Mouse (Mus musculus) hindbrain, embryonic 16.5 days (tissue): Measurements from ENCODE around the gene Zfp74. TPM values are rescaled to one million over a fixed set of nuclear protein-coding genes. Genes with fewer than 3 reads are reported as not detected.

ENCODE experiments used
- ATAC-seq: fragments of 200-750 bp; cut with Nextera tagmentation; 2 replicates; pipeline ENCODE4 v1.8.0; 2017; ENCODE audit warnings: moderate TSS enrichment, moderate library complexity
- H3K27ac ChIP-seq: fragments of 300-500 bp; sonication (generic); 2 replicates; pipeline ENCODE4 v1.5.1; 2014; ENCODE audit warnings: low read depth, mild to moderate bottlenecking, control low read depth, low read length, moderate library complexity
- H3K27me3 ChIP-seq: fragments of 300-500 bp; sonication (generic); replicated peaks from 2 replicates; pipeline ENCODE4 v1.6.1; 2014; ENCODE audit warnings: low read length; ENCODE audit not compliant: control insufficient read depth, insufficient read depth
- H3K36me3 ChIP-seq: fragments of 300-500 bp; sonication (generic); 2 replicates; pipeline ENCODE4 v1.6.1; 2014; ENCODE audit warnings: mild to moderate bottlenecking, low read length, moderate library complexity, mixed read lengths; ENCODE audit not compliant: control insufficient read depth, insufficient read depth
- H3K4me1 ChIP-seq: fragments of 300-500 bp; sonication (generic); 2 replicates; pipeline ENCODE4 v1.6.1; 2014; ENCODE audit warnings: low read depth, low read length; ENCODE audit not compliant: control insufficient read depth, insufficient read depth
- H3K4me2 ChIP-seq: fragments of 300-500 bp; sonication (generic); 2 replicates; pipeline ENCODE4 v1.6.1; 2014; ENCODE audit warnings: mild to moderate bottlenecking, low read length, control low read depth, moderate library complexity
- H3K4me3 ChIP-seq: fragments of 300-500 bp; sonication (generic); 2 replicates; pipeline ENCODE4 v1.5.1; 2014; ENCODE audit warnings: mild to moderate bottlenecking, low read length, control low read depth, moderate library complexity
- H3K9ac ChIP-seq: fragments of 300-500 bp; sonication (generic); 2 replicates; pipeline ENCODE4 v1.6.1; 2014; ENCODE audit warnings: low read depth, mild to moderate bottlenecking, control low read depth, low read length, moderate library complexity
- H3K9me3 ChIP-seq: fragments of 300-500 bp; sonication (generic); 2 replicates; pipeline ENCODE4 v1.6.1; 2014; ENCODE audit warnings: mild to moderate bottlenecking, low read length, moderate library complexity; ENCODE audit not compliant: control insufficient read depth
- whole genome bisulfite sequencing: fragments of 180-500 bp; shearing (Covaris S2); extraction: QIAGEN DNeasy Blood & Tissue Kit; methylation state at CpG from one replicate; pipeline ENCODE4 v1.1.7; 2014; 5-methylcytosine and 5-hydroxymethylcytosine counted together
- microRNA-seq: library from miRNA; unstranded; fragments of <30 nt; microRNA quantifications from one replicate; pipeline ENCODE4, GENCODE M21; 2017
- polyA plus RNA-seq: library from polyadenylated mRNA; unstranded; fragments of >200 nt; fragmentation: Nextera tagmentation; extraction: Ambion mirVana; gene quantifications from 2 replicates; pipeline ENCODE4 v1.2.1, GENCODE M21; 2015

Zfp74 gene
- polyA plus RNA-seq, 1 experiment from 2014 or later = 23.3 TPM

GRCm38 (mm10) chr7:29905966-29906681 lies 47.8 kb downstream of the Zfp74 start, which contains the start of gene Zfp27:
Zfp27 (minus strand) TSS chr7:29906572.
- H3K9ac ChIP-seq = peak within 1 kb of the TSS; percentile 75
- no peaks in the 10 kb centered on the region for H3K9me3 ChIP-seq
- peak within 1 kb of the TSS; percentile 68 for H3K4me2 ChIP-seq
- peak; percentile 90 for ATAC-seq
- peak within 1 kb of the TSS; percentile 67 for H3K4me3 ChIP-seq
- WGBS = under 1% methylated on average over 22 of the region's 22 CpGs
- no peaks in the 10 kb centered on the region for H3K27me3 ChIP-seq
- H3K36me3 ChIP-seq = peaks cover 17% of the 10 kb centered on the region
- H3K4me1 ChIP-seq = peaks cover 15% of the 10 kb centered on the region
- peak within 1 kb of the TSS; percentile 97 for H3K27ac ChIP-seq

- 99% methylated on average over 4 of the region's 4 CpGs for WGBS
- no peak overlapping the region for H3K4me3 ChIP-seq
- ATAC-seq = no peak
Observed at GRCm38 (mm10) chr7:29904101-29904500, 49.8 kb downstream of the Zfp74 start.

GRCm38 (mm10) chr7:29898351-29898750 lies 55.5 kb downstream of the Zfp74 start:
- Histone ChIP-seq H3K36me3 (peaks cover 80% of the 10 kb centered on the region), H3K9ac (no peak overlapping the region), H3K4me2 (no peak overlapping the region), H3K4me1 (no peaks in the 10 kb centered on the region), H3K4me3 (no peak overlapping the region), H3K9me3 (peaks cover 28% of the 10 kb centered on the region), H3K27ac (no peak overlapping the region), H3K27me3 (no peaks in the 10 kb centered on the region)
- ATAC-seq = no peak
- 99% methylated on average over 4 of the region's 4 CpGs for WGBS

More at GRCm38 (mm10) chr7:29904101-29904500, 49.8 kb downstream of the Zfp74 start:
- Histone ChIP-seq H3K4me1 (peaks cover 2% of the 10 kb centered on the region), H3K9me3 (no peaks in the 10 kb centered on the region), H3K9ac (no peak overlapping the region), H3K36me3 (peaks cover 28% of the 10 kb centered on the region), H3K4me2 (no peak overlapping the region), H3K27ac (no peak overlapping the region), H3K27me3 (no peaks in the 10 kb centered on the region)

GRCm38 (mm10) chr7:29892756-29893155 lies 61.1 kb downstream of the Zfp74 start:
- H3K27ac ChIP-seq = no peak overlapping the region
- no peak for ATAC-seq

GRCm38 (mm10) chr7:29890501-29890900 lies 63.4 kb downstream of the Zfp74 start:
- Histone ChIP-seq H3K9me3 (peaks cover 51% of the 10 kb centered on the region), H3K4me2 (no peak overlapping the region), H3K4me1 (no peaks in the 10 kb centered on the region), H3K36me3 (peaks cover 59% of the 10 kb centered on the region), H3K9ac (no peak overlapping the region), H3K4me3 (no peak overlapping the region), H3K27ac (no peak overlapping the region), H3K27me3 (no peaks in the 10 kb centered on the region)
- 97% methylated on average over 7 of the region's 7 CpGs for WGBS
- ATAC-seq = no peak

More at GRCm38 (mm10) chr7:29892756-29893155, 61.1 kb downstream of the Zfp74 start:
- Histone ChIP-seq H3K36me3 (peaks cover 81% of the 10 kb centered on the region), H3K4me3 (no peak overlapping the region), H3K9ac (no peak overlapping the region), H3K27me3 (no peaks in the 10 kb centered on the region), H3K4me1 (no peaks in the 10 kb centered on the region), H3K9me3 (peaks cover 42% of the 10 kb centered on the region), H3K4me2 (no peak overlapping the region)
- WGBS = 98% methylated on average over 4 of the region's 4 CpGs

- no peak overlapping the region for H3K9ac ChIP-seq
- H3K9me3 ChIP-seq = peaks cover 11% of the 10 kb centered on the region
- no peak overlapping the region for H3K4me3 ChIP-seq
- no peaks in the 10 kb centered on the region for H3K27me3 ChIP-seq
- WGBS = 92% methylated on average over 7 of the region's 7 CpGs
- peaks cover 20% of the 10 kb centered on the region for H3K36me3 ChIP-seq
- no peak overlapping the region for H3K27ac ChIP-seq
- no peaks in the 10 kb centered on the region for H3K4me1 ChIP-seq
- no peak for ATAC-seq
- no peak overlapping the region for H3K4me2 ChIP-seq
Observed at GRCm38 (mm10) chr7:29880916-29881315, 73.0 kb downstream of the Zfp74 start.

Small RNAs within 50 kb of the gene (microRNA-seq; reads per million reads assigned to microRNA genes)
- gene Mir7668 = 1.5 reads per million

Other genes with a start within 250 kb of the Zfp74 start
- 0.56 and 0.67 TPM in 2 replicates for gene Catsperg2, start 227.1 kb downstream of the Zfp74 start, polyA plus RNA-seq
- gene Zfp84, start 185.5 kb downstream of the Zfp74 start, polyA plus RNA-seq = 12.3 and 15.1 TPM in 2 replicates
- 11.6 and 11.8 TPM in 2 replicates for gene Zfp30, start 170.1 kb downstream of the Zfp74 start, polyA plus RNA-seq
- 23.0 and 25.9 TPM in 2 replicates for gene Zfp790, start 138.0 kb downstream of the Zfp74 start, polyA plus RNA-seq
- 13.3 and 15.1 TPM in 2 replicates for gene Zfp940, start 100.4 kb downstream of the Zfp74 start, polyA plus RNA-seq
- 20.1 and 20.9 TPM in 2 replicates for gene Zfp420, start 94.1 kb downstream of the Zfp74 start, polyA plus RNA-seq
- 12.9 and 14.2 TPM in 2 replicates for gene Zfp27, start 47.5 kb downstream of the Zfp74 start, polyA plus RNA-seq
- 5.1 and 5.4 TPM in 2 replicates for gene Zfp383, start 45.9 kb downstream of the Zfp74 start, polyA plus RNA-seq
- gene Zfp568, start 29.9 kb upstream of the Zfp74 start, polyA plus RNA-seq = 3.5 and 4.0 TPM in 2 replicates
- 10.7 and 11.9 TPM in 2 replicates for gene Zfp14, start 97.3 kb upstream of the Zfp74 start, polyA plus RNA-seq
- 11.6 and 13.8 TPM in 2 replicates for gene Zfp82, start 118.8 kb upstream of the Zfp74 start, polyA plus RNA-seq
- 0.80 and 1.5 TPM in 2 replicates for gene Gm26920, start 136.3 kb upstream of the Zfp74 start, polyA plus RNA-seq
- gene Zfp566, start 136.4 kb upstream of the Zfp74 start, polyA plus RNA-seq = 14.4 and 14.9 TPM in 2 replicates
- gene Zfp260, start 140.7 kb upstream of the Zfp74 start, polyA plus RNA-seq = 69.0 and 75.5 TPM in 2 replicates
- 23.7 and 26.9 TPM in 2 replicates for gene Zfp382, start 167.9 kb upstream of the Zfp74 start, polyA plus RNA-seq
- gene Zfp146, start 215.7 kb upstream of the Zfp74 start, polyA plus RNA-seq = 8.0 and 9.2 TPM in 2 replicates
- 5.6 and 6.8 TPM in 2 replicates for gene Cox7a1, start 230.1 kb upstream of the Zfp74 start, polyA plus RNA-seq
- gene Capns1, start 244.7 kb upstream of the Zfp74 start, polyA plus RNA-seq = 86.0 and 94.7 TPM in 2 replicates